Mouse (Mus musculus) heart, adult 18-20 months (tissue): ENCODE results near the gene Slc28a3. TPM values are rescaled to one million over a fixed set of nuclear protein-coding genes. Genes with fewer than 3 reads are reported as not detected.

Source experiments
- DNase-seq, 2 experiments: peaks; one replicate each; pipeline ENCODE4 v3.0.0; 2021 to 2022; ENCODE audit warnings: mixed read lengths in 1 of 2
- total RNA-seq, 2 experiments: library from RNA; stranded (reverse); gene quantifications; 2 replicates each; pipeline ENCODE4 v1.2.3; 2021

Gene Slc28a3
- total RNA-seq, 2 experiments from 2014 or later, result 0.13 TPM; not detected in 1

DNA sequence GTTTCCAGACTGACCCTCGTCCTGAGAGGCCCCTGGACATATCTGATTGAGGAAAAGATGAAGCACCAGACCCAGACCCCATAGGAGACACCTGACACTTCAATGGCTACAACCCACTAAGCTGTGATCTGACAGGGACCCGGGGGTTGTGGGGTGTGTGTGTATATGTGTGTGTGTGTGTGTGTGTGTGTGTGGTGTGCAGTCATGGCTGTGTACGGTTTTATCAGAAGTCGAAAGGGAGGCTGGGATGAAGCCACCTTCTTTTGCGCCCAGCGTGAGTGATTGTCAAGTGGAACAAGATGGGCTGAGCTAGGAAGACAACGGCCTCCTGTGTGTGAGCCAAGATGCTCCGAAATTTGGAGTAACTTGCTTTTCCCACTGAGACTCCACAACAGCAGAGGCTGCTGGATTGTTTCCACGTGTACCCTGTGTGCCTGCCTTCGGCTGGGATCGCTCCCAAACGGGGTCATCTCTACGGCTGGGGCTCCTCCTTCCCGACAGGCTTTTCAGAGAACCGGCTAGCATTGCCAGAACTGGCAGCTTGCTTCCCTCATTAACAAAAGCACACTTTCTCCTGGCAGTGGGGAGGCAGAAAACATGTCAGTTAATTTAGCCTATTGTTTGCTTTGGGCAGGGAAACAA is 50.1 kb downstream of the Slc28a3 start:
- no peak for DNase-seq

DNA sequence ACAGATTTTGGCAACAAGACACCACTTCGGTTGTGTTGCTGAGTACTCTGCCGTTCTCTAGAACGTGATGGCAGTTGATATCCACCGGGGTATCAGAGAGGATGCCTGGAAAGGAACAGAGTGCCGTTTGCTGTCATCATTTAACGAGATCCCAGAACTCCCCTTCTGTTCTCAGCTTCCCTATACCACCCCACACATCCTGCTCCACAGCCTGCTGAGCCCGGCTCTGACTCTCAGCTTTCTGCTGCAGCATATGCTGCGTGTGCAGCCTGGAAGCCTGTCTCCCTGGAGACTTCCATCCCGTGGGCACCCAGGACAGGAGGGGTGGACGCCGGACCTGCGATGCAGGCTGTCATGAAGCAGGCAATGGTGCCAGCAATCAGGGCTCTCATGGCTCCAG is 52.5 kb downstream of the Slc28a3 start:
- DNase-seq, result no peak

DNA sequence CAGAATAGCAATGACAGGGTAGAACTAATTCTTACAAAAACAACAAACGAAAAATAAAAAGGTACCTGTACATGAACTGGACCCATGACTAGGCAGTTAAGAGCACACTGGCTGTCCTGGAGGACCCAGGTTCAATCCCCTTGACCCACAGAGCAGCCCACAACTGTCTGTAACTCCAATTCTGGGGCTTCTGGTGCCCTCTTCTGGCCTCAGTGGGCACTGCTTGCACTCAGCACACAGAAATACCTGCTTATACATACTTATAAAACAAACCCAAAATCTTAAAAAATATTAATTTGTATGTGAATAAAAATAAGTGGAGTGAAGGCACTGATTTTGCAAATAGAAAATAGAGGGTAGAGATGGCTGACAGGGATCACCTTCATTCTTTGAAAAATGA is 54.7 kb downstream of the Slc28a3 start:
- DNase-seq, result no peak

DNA sequence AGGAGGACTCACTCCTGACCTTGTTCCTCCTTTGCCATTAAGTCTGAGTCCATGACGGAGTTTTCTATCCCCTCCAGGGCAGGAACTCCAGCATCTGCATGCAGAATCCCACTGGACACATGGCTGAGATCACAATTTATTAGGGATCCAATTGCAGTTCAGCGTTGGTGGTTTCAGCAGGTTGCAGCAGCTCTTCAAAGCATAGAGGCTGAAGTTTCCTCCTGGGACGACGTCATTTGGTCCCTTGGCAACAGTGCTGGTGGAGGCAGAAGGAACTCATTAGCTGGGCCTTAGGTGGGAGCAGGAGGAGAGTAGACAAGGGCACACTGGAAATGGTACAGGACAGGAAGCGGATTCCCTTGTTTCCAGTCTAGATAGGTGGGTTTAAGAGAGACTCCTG is 55.1 kb downstream of the Slc28a3 start:
- DNase-seq, result no peak

DNA sequence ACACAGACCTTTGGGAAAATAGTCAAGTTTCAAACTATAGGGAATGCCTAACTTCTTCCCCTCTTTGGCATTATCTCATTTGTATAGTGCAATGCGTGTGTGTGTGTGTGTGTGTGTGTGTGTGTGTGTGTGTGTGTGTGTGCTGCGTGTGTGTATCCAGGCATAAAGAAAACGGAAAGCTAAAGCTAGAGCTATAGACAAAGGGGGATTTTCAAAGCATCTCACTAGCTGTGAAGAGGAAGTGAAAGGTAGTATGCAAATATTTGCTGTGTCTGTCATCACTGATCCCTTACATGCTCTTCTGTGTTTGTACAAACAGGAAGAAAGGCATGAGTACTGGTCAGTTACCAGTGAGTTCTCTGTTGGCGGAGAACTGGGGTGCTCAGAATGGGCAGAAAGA is 58.8 kb downstream of the Slc28a3 start:
- no peak for DNase-seq

DNA sequence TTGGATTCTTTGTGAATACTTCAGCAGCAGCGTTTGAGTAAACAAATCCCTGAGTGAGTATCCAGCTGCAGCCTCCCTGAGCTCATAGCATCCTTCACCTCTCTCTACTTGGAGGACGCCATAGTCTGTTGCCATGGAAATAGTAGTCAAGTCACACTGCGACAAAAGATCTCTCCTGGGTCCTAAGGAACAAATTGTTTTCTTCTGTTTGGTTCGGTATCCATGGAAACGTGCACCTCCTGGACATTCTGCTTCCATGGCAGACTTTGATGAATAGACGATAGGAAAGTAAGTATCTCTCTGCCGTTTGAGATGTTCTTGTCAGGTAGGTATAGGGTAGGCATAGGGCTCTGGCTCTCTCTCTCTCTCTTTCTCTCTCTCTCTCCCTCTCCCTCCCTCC is 63.1 kb downstream of the Slc28a3 start:
- no peak for DNase-seq

DNA sequence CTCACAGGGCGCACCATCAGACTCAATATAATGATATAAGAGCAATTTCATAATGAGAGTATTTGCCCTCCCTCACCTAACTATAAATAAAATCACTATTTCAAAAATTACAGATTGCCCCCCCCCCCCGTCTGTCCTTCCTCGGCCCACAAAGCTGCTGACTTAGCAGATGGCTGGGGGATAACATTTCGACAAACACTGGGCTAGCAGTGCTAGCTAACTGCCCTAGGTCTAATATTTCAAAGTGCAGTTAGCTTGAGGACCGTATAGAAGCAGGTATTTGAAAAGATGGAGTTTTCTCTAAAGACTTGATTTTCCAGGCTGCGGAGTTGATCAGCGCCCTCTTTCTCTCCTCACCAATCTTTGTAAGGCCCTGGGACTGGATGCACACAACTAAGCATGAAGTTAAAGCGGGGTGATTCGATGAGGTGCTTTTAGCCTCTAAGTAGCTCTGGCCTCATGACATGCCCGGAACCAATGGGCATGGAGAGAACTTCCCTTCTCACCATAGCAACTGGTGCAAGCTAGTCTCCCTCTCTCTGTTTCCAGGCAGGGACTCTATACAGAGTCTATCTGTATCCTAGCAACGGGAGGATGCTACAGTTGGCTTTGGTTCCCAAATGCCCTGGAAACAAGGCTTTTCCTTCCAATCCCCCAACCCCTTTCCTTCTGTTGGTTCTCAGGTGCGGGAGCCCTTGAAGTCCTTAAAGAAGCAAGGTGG is 66.8 kb downstream of the Slc28a3 start:
- no peak for DNase-seq

DNA sequence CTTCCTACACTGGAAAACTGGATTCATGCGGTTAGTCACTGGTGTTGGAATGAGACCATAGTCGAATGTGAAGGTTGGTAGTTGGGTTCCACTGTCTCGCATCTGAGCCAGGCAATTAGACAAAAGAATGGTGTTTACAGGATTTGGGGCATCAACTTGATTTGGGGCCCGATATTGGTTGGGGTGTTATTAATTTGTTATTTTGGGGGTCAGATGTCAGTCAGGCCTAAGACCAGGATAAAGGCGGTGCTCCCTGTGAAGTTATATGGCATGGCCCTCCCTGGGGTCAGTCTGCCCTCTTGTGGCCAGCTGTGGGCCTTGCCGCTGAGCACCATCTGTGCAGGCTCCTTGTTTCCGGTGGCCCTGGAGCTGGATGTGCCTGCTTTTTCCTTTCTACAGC is 67.6 kb downstream of the Slc28a3 start:
- DNase-seq, result peak; percentile 69 to 84

DNA sequence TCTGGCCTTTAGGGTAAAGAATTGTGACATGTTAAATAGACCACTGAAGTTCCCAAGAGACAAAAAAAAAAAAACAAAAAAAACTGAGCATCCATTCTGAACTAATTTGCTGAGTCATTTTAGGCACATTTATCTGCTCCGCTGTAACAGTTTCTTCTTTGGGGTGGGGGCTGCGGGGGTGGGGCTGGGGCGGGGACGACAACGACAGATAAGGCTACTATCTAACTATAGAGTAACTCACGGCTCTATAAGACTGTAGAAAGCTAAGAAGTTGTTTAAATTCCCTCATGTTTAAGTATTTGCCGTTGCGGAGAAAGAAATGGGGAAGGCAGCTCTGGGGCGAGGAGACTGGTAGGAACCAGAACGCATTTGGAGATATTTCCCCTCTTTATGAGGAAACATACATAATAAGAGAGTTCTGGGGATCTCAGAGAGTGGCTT is 68.1 kb downstream of the Slc28a3 start:
- DNase-seq, result no peak

DNA sequence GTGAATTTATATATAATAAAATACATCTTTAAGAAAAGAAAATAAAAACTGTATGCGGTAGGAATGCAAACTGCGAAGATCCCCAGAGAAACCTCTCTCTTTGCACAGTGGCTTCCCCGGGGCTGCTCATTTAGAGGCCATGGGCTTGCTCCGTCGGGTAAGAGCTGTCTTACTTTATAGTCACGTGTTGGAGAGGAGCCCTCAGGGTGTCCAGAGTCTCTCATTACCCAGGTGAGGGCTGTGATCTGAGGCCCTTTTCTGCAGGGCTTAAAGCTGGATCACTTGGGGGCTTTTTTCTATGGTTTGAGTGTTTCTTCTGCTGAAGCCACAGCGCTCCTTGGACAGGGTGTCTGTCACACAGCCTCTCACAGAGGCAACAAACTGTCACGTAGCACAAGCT is 68.5 kb downstream of the Slc28a3 start:
- DNase-seq, result no peak

DNA sequence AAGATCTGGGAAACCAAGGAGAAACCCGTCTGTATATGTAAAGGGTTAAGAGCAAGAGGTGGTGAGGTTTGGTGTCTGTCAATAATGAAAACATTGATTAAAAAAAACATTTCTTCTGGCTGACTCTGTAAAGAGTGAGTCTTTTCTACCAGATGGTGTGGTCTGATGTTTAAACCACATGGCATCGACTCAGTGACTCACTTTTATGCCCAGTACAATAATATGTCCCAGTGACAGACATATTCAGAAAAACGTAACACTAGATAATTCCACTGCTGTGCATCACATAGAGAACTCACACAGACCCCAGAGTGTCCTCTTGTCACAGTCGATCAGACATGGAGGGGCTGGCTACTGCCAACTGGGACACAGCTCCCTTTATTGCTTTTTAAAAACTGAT is 69.1 kb downstream of the Slc28a3 start:
- no peak for DNase-seq

DNA sequence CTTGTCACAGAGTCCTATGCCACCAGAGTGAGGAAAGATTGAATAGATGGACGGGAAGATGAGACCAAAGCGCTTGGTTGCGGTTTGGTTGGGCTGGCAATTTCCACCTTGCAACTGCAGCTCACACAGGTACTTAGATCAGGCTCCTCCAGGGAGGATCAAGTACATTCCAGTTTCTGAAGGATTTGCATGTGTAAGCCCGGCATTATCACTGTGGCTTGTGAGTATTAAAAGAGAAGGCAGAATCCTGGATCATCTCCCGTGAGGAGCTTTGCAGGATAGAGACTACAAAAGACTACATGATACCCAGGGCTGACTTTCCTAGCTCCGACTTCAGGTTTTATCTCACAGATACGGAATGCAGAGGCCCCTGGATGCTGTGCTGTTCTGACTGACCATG is 71.7 kb downstream of the Slc28a3 start:
- no peak for DNase-seq

DNA sequence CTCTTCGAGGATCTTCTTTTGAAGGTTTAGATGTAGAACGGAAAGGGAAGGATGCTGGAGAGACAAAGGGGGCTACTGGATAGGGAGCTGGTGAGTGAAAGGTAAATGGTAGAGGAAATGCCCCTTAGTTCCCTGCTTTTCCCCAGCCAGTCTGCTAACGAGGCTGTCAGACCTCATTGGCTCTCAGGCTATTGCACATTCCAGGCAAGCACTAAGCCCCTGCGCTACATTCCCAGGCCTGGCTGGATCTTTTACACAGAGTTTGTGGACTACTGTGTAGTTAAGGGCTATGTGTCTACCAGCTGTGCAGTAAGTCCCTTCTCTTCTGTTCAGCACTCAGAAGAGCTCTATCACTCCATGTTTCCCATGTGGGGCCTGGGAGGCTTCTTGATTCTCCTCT is 72.3 kb downstream of the Slc28a3 start:
- DNase-seq, result no peak

DNA sequence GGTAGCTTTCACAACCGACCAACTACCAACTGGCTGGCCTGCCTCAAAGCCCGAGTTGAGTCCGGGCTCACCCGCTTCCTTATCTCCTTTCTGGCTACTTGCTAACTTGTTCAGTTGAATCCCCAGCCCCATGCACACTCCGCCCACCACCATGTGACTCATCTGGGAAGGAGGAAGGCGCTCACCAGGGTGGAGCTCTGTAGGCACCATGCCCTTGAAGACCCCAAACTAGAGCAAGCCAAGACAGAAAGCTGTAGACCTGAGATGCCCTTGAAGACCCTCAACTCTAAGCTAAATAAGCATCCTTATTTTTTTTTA is 72.8 kb downstream of the Slc28a3 start:
- DNase-seq, result no peak

DNA sequence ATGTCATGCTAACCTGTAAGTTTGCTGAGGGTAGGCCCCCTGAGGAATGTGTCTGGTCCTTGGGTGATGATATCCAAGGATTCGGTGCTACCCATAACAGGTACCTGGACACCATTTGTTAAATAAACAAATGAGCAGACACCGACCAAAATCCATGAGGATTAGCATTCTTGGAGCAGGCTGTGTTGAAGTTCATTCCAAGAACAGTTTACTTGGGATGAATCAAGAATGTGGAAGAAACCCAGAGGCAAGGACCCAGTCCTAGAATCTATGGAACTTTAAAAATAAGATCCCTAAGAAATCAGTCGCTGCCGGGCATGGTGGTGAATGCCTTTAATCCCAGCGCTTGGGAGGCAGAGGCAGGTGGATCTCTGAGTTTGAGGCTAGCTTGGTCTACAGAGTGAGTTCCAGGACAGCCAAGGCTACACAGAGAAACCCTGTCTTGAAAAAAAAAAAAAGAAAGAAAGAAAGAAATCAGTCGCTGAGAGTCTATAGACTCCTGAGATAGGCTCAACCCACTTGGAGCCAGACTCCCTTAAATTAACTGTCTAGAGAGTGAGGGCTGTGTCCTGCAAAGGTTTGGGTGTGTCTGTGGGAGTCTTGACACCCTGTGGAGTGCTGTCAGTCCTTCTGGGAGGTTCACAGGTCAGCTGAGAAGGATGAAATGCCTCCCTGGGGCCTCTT is 73.3 kb downstream of the Slc28a3 start:
- no peak for DNase-seq

DNA sequence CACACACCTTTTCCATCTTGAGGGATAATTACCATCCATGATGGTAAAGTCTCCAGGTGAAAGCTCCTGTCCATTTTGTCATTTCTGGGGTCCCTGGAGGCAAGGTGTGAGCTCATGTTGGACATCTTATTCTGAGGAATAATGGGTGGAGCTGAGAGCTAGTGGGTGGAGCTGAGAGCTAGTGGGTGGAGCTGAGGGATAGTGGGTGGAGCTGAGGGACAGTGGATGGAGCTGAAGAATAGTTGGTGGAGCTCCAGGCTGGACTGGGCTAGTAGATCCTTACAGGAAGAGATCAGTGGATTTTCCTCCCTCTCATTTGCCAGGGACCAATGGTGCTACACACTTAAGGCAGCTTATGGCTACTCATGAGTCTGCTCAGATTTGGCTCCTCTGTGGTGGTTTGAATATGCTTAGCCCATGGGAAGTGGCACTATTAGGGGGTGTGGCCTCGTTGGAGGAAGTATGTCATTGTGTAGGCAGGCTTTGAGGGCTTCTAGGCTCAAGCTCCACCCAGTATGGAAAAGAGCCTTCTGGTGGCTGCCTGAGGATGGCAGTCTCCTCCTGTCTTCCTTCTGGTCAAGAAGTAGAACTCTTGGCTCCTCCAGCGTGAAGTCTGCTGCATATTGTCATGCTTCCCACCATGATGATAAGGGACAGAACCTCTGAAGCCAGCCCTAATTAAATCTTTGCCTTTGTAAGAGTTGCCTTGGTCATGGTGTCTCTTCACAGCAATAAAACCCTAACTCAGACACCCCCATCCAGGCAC is 74.0 kb downstream of the Slc28a3 start:
- no peak for DNase-seq

DNA sequence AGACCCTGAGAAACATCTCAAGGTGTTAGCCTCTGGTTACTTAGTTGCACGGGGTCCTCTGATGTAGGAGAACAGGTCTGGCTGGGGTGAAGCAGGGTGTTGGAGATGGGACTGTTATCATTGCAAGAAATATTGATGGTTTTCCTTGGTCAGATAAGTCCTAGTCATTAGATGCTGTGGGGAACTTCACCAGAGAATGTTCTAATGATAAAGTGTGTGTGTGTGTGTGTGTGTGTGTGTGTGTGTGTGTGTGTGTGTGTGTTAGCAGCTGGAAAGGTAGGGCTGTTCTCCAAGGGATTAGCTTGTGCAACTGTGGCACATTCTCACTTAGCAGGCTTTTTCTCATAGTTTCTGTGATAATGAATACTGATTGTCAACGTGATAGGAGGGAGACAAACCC is 75.4 kb downstream of the Slc28a3 start:
- DNase-seq, result no peak

DNA sequence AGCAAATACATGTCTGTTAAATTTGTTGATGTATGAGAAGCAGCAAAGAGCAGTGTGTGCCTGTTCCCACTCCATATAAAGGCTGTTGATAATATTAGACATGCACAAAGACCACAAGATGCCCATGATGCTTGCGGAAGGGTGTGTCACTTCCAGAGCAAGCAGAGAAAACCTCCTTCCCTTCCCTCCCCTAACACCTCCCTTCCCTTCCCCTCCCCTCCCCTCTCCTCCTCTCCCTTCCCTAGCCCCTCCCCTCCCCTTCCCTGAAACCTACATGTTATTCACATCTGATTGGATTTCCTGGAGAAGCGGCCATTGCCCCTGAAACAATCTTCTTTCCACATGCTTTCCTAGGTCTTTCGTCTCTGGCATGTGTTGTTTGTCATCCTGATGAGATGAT is 75.8 kb downstream of the Slc28a3 start:
- no peak for DNase-seq

DNA sequence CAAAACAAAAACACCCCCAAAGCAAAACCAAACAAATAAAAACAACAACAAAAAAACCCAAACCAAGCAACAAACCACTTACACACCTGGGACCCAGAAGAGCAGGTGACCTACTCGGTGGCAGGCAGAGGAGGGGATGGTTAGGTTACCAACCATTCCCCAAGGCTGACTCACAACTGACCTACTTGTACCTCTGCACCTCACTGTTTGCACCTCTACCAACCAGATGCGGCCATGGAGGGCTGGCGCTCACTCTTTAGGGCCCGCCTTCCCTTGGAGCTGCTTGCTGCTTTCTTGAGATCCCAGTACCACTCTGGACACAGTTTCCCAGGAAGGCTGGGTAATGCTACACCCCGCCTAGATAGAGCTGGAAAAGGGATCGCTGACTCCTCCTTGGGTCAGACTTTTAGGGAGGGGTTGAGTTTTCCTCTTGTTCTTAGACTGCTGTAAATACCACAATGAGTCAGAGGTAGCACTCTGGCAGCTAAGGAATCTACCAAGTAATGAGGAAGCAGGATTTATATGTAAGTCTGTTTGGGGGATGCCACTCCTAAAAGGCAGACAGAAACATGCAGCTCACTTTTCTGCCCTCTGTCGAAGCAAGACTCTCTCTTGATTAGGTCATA is 76.3 kb downstream of the Slc28a3 start:
- DNase-seq, result no peak

DNA sequence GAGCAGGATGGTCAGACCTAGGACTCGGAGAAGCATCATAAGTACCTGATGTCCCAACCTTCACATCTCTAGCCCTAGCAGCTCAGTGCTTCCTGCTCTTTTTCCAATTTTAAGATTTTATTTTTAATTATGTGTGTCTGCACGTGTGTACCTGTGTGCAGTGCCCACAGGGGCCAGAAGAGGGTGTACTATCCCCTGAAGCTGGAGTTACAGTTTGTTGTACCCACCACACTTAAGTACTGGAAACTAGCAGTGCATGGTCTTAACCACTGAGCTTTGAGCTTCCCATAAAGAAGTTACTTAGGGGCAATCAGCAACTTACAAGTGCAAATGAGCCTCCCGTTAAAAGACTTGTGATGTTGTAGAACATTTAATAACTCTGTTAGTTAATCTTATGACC is 86.1 kb downstream of the Slc28a3 start:
- DNase-seq, result no peak

DNA sequence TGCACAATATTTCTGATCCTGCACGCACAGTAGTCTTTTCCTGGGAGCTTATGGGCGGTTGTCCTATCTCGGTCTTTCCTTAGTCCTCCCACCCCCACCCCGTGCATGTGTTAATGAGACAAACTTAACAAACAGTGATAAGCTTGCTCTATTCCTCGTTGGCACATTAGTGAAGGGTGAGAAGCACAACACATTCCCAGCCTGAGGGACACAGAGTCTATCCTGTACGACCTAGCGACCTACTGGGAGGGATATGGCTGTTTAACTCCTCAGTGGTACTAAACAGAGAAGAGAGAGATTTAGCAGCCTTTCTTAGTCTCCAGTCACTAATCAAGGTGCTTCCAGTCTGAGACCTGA is 86.9 kb downstream of the Slc28a3 start:
- DNase-seq, result no peak

DNA sequence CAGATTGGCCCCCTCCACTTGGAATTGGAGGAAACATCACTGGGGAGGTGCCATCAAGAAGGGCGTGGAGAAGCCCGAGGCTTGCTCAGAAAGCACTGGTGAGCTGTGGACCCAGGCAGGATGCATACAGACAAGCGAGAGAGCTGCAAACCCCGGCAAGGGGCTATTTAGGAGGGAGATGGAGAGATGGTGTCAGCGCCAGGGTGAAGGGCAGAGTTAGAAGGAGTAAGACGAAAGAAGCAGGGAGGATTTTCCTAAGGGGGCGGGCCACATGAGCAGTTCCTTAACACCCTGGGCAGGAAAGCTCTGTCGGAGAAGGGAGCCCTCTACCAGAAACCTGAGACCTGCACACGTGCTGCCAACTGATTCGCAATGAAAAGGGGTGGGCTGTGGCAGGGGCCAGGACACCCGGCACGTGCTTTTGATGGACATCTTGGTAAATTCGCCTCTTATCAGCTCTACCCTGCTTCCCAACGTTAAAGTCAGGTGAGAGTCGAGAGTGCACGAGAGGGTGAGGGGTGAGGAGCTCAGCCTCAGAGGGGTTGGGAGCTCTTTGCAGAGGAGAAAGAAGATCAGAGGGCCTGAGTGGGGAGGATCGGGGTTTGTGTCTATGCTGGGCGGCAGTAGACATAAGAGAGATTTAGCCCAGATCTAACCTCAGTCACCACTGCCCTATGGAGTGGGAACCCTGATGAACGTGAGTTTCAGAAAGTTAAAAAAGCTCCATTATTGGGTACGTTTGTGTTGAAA is 87.5 kb downstream of the Slc28a3 start:
- no peak for DNase-seq
